Mouse (Mus musculus) granulocyte monocyte progenitor cell, adult 5-6 weeks (primary cell): Measurements from ENCODE around the gene Olfml2a. TPM values are rescaled to one million over a fixed set of nuclear protein-coding genes. Genes with fewer than 3 reads are reported as not detected.

Experiments used
- ATAC-seq: replicated peaks from 2 replicates; pipeline ENCODE4 v1.8.0; 2016; ENCODE audit warnings: mild to moderate bottlenecking, moderate TSS enrichment, inconsistent platforms; ENCODE audit not compliant: poor library complexity, severe bottlenecking
- total RNA-seq, 2 experiments: library from RNA; stranded (forward) in 1 of 2; stranded (reverse) in 1 of 2; fragments of 200-712, 200-1000 nt in 1 of 2; fragments of >200 nt in 1 of 2; fragmentation: Nextera tagmentation in 1 of 2; gene quantifications; 2 replicates each; pipeline ENCODE4 v1.2.3; 2014 to 2017

The Olfml2a gene
- total RNA-seq, 2 experiments from 2014 or later: not detected

DNA sequence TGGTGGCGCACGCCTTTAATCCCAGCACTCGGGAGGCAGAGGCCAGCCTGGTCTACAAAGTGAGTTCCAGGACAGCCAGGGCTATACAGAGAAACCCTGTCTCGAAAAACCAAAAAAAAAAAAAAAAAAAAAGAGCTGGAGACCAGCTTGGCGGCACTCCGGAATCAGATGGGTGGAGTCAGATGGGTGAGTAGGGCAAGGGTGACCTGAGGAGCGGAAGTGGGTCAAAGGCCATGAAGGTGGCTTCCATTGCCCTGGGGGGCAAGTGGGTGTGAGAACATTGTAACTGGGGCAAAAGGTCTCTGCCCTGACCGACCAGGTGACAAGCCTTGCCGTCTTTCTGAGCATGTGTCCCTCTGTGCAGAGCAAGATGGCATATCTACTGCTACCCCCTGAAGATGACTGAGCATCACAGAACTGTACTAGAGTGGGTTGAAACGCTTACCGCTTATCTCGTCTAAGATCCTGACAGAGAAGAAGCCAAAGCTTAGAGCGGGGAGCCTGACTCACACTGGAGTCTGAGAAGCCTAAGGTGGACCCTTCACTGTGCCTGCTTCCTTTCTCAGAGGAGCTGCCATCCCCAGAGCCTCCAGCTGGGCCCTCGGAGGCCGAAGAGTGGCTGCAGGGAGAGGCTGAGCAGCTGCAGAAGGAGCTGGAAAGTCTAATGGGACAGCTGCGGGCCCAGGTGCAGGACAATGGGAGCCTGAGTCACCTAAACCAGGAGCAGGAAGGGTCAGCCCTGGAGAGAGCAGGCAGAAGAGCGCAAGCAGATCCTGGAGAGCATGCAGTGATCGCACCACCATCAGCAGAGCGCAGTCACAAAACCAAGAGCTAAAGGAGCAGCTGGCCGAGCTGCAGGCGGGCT lies 44.4 kb downstream of the Olfml2a start:
- no peak for ATAC-seq

GRCm38 (mm10) chr2:38977837-38978236 lies 46.1 kb downstream of the Olfml2a start:
- no peak for ATAC-seq

GRCm38 (mm10) chr2:38983456-38983855 lies 51.7 kb downstream of the Olfml2a start:
- ATAC-seq: no peak

GRCm38 (mm10) chr2:38986580-38986979 lies 54.8 kb downstream of the Olfml2a start:
- ATAC-seq: peak; percentile 25; the same call in 1 of the 2 replicates

DNA sequence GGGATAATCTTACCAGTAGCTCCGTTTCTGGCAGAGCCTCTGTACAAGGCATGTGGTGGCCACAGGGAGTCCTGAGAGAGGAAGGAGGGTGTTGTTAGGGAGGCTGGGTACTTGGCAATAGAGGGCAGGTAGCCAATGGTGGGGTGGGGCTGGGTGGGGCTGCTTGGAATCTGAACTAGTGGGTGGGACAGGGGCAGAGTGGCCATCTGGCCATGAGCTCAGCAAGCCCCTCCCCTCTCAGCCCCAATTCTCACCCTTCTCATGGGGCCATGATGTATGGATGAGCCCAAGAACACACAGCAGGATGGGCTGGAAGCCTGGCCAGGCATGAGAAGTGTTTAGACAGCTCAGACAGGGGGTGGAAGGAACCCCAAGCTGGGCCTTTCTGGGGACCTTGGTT lies 55.6 kb downstream of the Olfml2a start:
- ATAC-seq: no peak

GRCm38 (mm10) chr2:38987803-38988510 lies 56.2 kb downstream of the Olfml2a start:
- ATAC-seq: no peak

- ATAC-seq: no peak
Observed at GRCm38 (mm10) chr2:38988929-38989328, 57.2 kb downstream of the Olfml2a start.

DNA sequence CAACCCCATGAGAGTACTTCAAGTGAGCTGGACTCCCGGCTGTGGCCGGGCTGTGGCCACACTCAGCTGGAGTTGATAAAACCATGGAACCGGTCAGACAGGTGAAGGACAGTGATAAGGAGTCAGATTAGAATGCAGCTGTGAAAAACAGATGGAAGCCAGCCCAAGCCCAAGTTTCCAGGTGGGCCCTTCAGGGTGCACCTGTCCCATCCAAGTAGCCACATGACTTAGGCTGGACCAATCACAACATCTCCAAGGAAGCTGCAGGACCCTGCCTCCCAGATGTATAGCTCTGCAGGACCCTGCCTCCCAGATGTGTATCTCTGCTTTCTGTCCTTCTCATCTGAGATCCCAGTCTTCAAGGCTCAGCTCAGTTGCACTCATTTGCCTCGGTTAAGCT lies 60.2 kb downstream of the Olfml2a start:
- no peak for ATAC-seq

- ATAC-seq: no peak
Observed at GRCm38 (mm10) chr2:38992452-38992851, 60.7 kb downstream of the Olfml2a start.

DNA sequence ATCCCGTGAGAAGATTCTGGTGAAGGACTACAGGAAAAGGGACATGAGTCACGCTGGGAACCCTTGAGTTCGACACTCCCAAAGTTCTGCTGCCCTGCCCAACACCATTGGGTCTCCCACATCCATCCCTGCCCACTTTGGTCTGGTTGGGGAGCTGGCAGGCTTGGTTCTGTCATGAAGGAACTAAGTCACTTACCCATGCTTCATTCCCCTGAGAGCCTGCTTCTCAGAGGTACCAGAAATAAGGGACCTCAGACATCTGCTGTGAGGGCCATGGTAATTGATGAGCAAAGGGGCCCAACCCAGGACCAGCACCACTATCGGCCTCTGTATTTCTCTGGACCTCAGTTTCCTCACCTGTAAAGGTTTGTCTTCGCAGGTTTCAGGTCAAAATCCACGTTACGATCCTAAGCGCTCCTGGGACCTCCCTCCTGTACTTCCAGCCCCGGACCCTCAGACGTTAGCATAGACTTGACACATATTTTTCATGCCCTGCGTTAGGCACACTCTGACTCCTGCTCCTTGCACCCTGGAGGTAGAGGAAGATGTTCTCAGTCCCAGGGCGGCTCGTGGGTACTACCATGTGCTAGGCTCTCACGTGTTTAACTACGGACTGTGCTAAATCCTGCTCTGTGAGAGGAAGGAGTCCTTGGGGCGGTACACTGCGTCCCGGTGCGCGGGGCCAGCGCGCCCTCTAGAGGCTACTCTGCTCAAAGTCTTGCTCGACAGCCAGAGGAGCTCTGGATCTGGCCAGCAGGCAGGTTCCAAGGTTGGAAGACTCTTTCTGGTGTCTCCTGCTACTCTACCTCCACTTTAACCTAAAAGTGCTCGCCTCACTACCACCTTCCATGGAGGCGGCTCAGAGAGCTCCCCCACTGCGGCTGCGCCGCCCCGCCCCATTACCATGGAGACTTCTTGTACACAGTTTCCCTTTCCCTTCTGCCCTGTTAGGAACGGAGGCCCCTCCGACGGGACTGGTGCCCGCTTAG lies 65.9 kb downstream of the Olfml2a start, which contains the start of gene Wdr38:
TSS of gene Wdr38 (plus strand) at position 91 of the 989 bp plus-strand sequence.
- peak; percentile 88 for ATAC-seq

DNA sequence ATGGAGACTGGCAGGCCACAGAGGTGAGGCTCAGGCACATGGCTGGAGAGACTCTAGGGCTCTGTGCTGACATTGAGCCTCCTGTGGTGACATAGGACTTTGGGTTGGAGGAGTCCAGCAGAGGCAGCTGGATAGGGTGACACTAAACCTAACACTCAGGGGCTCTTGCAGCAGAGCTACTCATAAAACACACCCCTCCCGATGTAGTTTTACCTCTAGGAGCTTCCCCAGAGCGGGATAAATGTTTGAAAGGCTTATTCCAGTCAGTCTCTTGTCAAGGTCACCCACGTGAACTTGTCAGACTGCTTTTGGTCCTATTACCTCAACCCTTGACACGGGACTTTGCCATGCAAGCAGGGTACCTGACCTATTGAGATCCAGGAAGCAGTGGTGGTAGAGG lies 67.6 kb downstream of the Olfml2a start:
- no peak for ATAC-seq

GRCm38 (mm10) chr2:38999910-39000586 lies 68.3 kb downstream of the Olfml2a start:
- ATAC-seq: no peak

GRCm38 (mm10) chr2:39000587-39000919 lies 68.8 kb downstream of the Olfml2a start:
- no peak for ATAC-seq

- no peak for ATAC-seq
Observed at GRCm38 (mm10) chr2:39001866-39002265, 70.1 kb downstream of the Olfml2a start.

DNA sequence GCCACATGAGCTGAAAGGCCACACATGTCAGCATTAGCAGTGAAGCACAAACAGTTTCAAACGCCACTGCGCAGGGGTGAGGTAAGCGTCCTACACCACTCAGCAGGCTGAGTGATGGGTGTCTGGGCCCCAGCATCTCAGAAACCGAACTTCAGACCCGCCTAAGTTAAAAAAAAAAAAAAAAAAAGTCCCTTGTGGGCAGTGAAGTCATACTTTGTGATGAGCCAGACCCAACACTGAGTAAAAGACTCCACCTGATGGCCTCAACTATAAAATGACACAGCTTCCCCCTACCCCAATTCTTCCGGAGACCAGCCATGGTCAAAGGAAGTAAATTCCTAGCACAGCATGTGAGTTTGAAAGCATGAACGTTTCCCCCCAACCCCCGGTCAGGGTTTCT lies 71.3 kb downstream of the Olfml2a start:
- no peak for ATAC-seq

- ATAC-seq: no peak
Observed at GRCm38 (mm10) chr2:39003512-39003911, 71.7 kb downstream of the Olfml2a start.

GRCm38 (mm10) chr2:39004372-39004771 lies 72.6 kb downstream of the Olfml2a start:
- peak; percentile 13 for ATAC-seq

DNA sequence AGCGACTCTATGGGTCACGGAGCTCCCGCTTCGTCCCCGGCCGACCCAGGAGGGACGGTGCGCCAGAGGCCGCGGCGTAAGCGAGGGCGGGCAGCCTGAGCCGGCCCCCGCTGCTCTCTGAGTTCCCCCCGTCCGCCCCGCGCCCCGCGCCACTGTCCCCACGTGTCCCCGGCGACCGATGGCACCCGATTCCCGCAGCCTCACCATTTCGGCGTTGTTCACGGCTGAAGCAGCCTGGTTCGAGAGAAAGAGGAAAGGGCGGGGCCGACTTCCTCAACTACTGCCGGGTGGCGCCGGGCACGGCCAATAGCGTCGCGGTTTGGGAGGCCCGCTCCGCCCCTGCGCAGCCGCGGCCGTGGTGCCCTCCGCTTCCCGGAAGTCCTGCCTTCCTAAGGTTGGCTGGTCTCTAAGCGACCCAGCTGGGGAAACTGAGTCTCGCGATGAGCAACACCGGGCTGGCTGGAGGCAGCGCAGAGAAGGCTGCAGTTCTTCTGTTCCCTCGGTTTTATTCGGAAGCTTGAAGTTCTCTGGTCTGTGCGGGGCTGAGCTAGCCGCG lies 73.2 kb downstream of the Olfml2a start, which contains the start of gene Arpc5l:
TSS of gene Arpc5l (plus strand) at position 469 of the 556 bp plus-strand sequence.
- peak; percentile 67 for ATAC-seq

DNA sequence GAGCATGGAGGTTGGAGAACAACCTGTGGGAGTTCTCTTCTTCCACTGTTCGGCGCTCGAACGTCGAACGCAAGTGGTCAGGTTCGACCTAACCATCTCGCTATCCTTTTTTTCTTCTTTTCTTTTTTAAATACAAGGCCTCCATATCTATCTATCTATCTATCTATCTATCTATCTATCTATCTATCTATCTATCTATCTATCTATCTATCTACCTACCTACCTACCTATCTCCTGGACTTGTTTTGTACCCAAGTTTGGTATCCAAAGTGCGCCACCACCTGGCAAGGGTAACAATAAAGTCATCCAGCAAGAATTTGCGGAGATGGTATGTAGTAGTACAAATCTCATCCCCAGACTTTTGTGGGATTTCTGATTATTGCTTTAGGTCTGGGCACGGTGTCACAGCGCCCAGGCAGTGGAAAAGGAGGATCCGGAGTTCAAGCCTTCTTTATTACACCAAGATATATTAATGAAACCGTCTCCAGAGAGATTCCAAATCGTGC lies 73.8 kb downstream of the Olfml2a start, which contains the start of gene Rpl35:
TSS of gene Rpl35 (minus strand) at position 51 of the 506 bp plus-strand sequence.
- ATAC-seq: no peak
